Mouse (Mus musculus): Measurements from ENCODE around the gene Slc25a13. TPM values are rescaled to one million over a fixed set of nuclear protein-coding genes. Genes with fewer than 3 reads are reported as not detected.

The Slc25a13 gene
- polyA plus RNA-seq, 1 experiment = 89.0 TPM

GRCm38 (mm10) chr6:6217286-6217625 is 283 bp upstream of the Slc25a13 start:
- Histone ChIP-seq H3K9ac (ENCODE audit: low read depth, poor library complexity, severe bottlenecking) (peak overlapping the region; percentile 96; the same call in 1 of the 2 replicates), H3K27me3 (ENCODE audit: control insufficient read depth, insufficient read depth, low read length, poor library complexity, severe bottlenecking) (no peaks in the 10 kb centered on the region), H3K36me3 (ENCODE audit: control insufficient read depth, insufficient read depth, low read length, poor library complexity, severe bottlenecking) (no peaks in the 10 kb centered on the region), H3K4me3 (ENCODE audit: low read depth, low read length) (peak overlapping the region; percentile 93), H3K4me1 (ENCODE audit: control insufficient read depth, insufficient read depth, low read length) (no peaks in the 10 kb centered on the region), H3K27ac (ENCODE audit: insufficient read depth, low read length) (no peak overlapping the region), H3K9me3 (replicated peaks; ENCODE audit: control insufficient read depth, insufficient read depth, low read length, poor library complexity, severe bottlenecking) (no peaks in the 10 kb centered on the region)
- TF ChIP-seq POLR2A (IDR thresholded peaks at IDR 0.05; ENCODE audit: insufficient read depth, low read length) (no peak), EP300 (IDR thresholded peaks at IDR 0.05; ENCODE audit: insufficient read depth, low read depth, low read length) (peak; percentile 81; the same call in 1 of the 2 replicates), CTCF (IDR thresholded peaks at IDR 0.05; ENCODE audit: low read depth, low read length) (no peak)

- TF ChIP-seq CTCF (IDR thresholded peaks at IDR 0.05; ENCODE audit: low read depth, low read length) = no peak
- no peak for TF ChIP-seq POLR2A (IDR thresholded peaks at IDR 0.05; ENCODE audit: insufficient read depth, low read length)
- TF ChIP-seq EP300 (IDR thresholded peaks at IDR 0.05; ENCODE audit: insufficient read depth, low read depth, low read length) = no peak
- Histone ChIP-seq H3K36me3 (ENCODE audit: control insufficient read depth, insufficient read depth, low read length, poor library complexity, severe bottlenecking) (no peaks in the 10 kb centered on the region), H3K9me3 (replicated peaks; ENCODE audit: control insufficient read depth, insufficient read depth, low read length, poor library complexity, severe bottlenecking) (no peaks in the 10 kb centered on the region), H3K27ac (ENCODE audit: insufficient read depth, low read length) (no peak overlapping the region), H3K4me3 (ENCODE audit: low read depth, low read length) (peak overlapping the region; percentile 93), H3K27me3 (ENCODE audit: control insufficient read depth, insufficient read depth, low read length, poor library complexity, severe bottlenecking) (no peaks in the 10 kb centered on the region), H3K4me1 (ENCODE audit: control insufficient read depth, insufficient read depth, low read length) (peaks cover 2% of the 10 kb centered on the region), H3K9ac (ENCODE audit: low read depth, poor library complexity, severe bottlenecking) (peak overlapping the region; percentile 96)
Observed at GRCm38 (mm10) chr6:6216120-6216506, 860 bp downstream of the Slc25a13 start.

GRCm38 (mm10) chr6:6212360-6213310 is 4.3 kb downstream of the Slc25a13 start:
- Histone ChIP-seq H3K4me1 (ENCODE audit: control insufficient read depth, insufficient read depth, low read length) (peaks cover 15% of the 10 kb centered on the region), H3K36me3 (ENCODE audit: control insufficient read depth, insufficient read depth, low read length, poor library complexity, severe bottlenecking) (peaks cover 2% of the 10 kb centered on the region; the same call in 1 of the 2 replicates), H3K4me3 (ENCODE audit: low read depth, low read length) (peak overlapping the region; percentile 38), H3K9me3 (replicated peaks; ENCODE audit: control insufficient read depth, insufficient read depth, low read length, poor library complexity, severe bottlenecking) (no peaks in the 10 kb centered on the region), H3K27ac (ENCODE audit: insufficient read depth, low read length) (peak overlapping the region; percentile 91), H3K27me3 (ENCODE audit: control insufficient read depth, insufficient read depth, low read length, poor library complexity, severe bottlenecking) (no peaks in the 10 kb centered on the region), H3K9ac (ENCODE audit: low read depth, poor library complexity, severe bottlenecking) (peak overlapping the region; percentile 60)
- TF ChIP-seq POLR2A (IDR thresholded peaks at IDR 0.05; ENCODE audit: insufficient read depth, low read length) (no peak), EP300 (IDR thresholded peaks at IDR 0.05; ENCODE audit: insufficient read depth, low read depth, low read length) (peak; percentile 91), CTCF (IDR thresholded peaks at IDR 0.05; ENCODE audit: low read depth, low read length) (no peak)

- peak overlapping the region; percentile 23 for H3K4me3 ChIP-seq (ENCODE audit: low read depth, low read length)
- H3K36me3 ChIP-seq (ENCODE audit: control insufficient read depth, insufficient read depth, low read length, poor library complexity, severe bottlenecking) = peaks cover 2% of the 10 kb centered on the region; the same call in 1 of the 2 replicates
- H3K9ac ChIP-seq (ENCODE audit: low read depth, poor library complexity, severe bottlenecking) = peak overlapping the region; percentile 60
- H3K4me1 ChIP-seq (ENCODE audit: control insufficient read depth, insufficient read depth, low read length) = peaks cover 15% of the 10 kb centered on the region
- H3K27me3 ChIP-seq (ENCODE audit: control insufficient read depth, insufficient read depth, low read length, poor library complexity, severe bottlenecking) = no peaks in the 10 kb centered on the region
- TF ChIP-seq EP300 (IDR thresholded peaks at IDR 0.05; ENCODE audit: insufficient read depth, low read depth, low read length) = no peak
- no peak for TF ChIP-seq CTCF (IDR thresholded peaks at IDR 0.05; ENCODE audit: low read depth, low read length)
- TF ChIP-seq POLR2A (IDR thresholded peaks at IDR 0.05; ENCODE audit: insufficient read depth, low read length) = no peak
- peak overlapping the region; percentile 91 for H3K27ac ChIP-seq (ENCODE audit: insufficient read depth, low read length)
- 0 out of 2 replicates have a peak, but pooled peaks cover under 1% of the 10 kb centered on the region for H3K9me3 ChIP-seq (replicated peaks; ENCODE audit: control insufficient read depth, insufficient read depth, low read length, poor library complexity, severe bottlenecking)
Observed at GRCm38 (mm10) chr6:6211958-6212357, 5.0 kb downstream of the Slc25a13 start.

- peaks cover 2% of the 10 kb centered on the region; the same call in 1 of the 2 replicates for H3K36me3 ChIP-seq (ENCODE audit: control insufficient read depth, insufficient read depth, low read length, poor library complexity, severe bottlenecking)
- H3K9ac ChIP-seq (ENCODE audit: low read depth, poor library complexity, severe bottlenecking) = no peak overlapping the region
- TF ChIP-seq POLR2A (IDR thresholded peaks at IDR 0.05; ENCODE audit: insufficient read depth, low read length) = no peak
- TF ChIP-seq EP300 (IDR thresholded peaks at IDR 0.05; ENCODE audit: insufficient read depth, low read depth, low read length) = no peak
- TF ChIP-seq CTCF (IDR thresholded peaks at IDR 0.05; ENCODE audit: low read depth, low read length) = no peak
- peaks cover 6% of the 10 kb centered on the region; the same call in 1 of the 2 replicates for H3K9me3 ChIP-seq (replicated peaks; ENCODE audit: control insufficient read depth, insufficient read depth, low read length, poor library complexity, severe bottlenecking)
- H3K27ac ChIP-seq (ENCODE audit: insufficient read depth, low read length) = no peak overlapping the region
- peaks cover 15% of the 10 kb centered on the region for H3K4me1 ChIP-seq (ENCODE audit: control insufficient read depth, insufficient read depth, low read length)
- H3K27me3 ChIP-seq (ENCODE audit: control insufficient read depth, insufficient read depth, low read length, poor library complexity, severe bottlenecking) = no peaks in the 10 kb centered on the region
- no peak overlapping the region for H3K4me3 ChIP-seq (ENCODE audit: low read depth, low read length)
Observed at GRCm38 (mm10) chr6:6210637-6211036, 6.3 kb downstream of the Slc25a13 start.
